Mouse (Mus musculus) layer of hippocampus, adult 18-20 months (tissue): ENCODE results near the gene Zscan4-ps2. TPM values are rescaled to one million over a fixed set of nuclear protein-coding genes. Genes with fewer than 3 reads are reported as not detected.
"Not testable (repeated sequence)": the region's sequence is repeated elsewhere in the genome, so short reads cannot be mapped to it uniquely, and the experiment has no call there.

Experiments used
- DNase-seq, 2 experiments: peaks; one replicate each; pipeline ENCODE4 v3.0.0; 2022; ENCODE audit warnings: low spot score in 2 of 2
- long read RNA-seq: library from polyadenylated mRNA; stranded (forward); transcript quantifications from one replicate; pipeline ENCODE4 v2.0.0, GENCODE M21; 2021
- total RNA-seq, 2 experiments: library from RNA; stranded (reverse); gene quantifications; 2 replicates each; pipeline ENCODE4 v1.2.3; 2021

Gene Zscan4-ps2
- not detected for total RNA-seq
- long read RNA-seq: 0 reads

- DNase-seq: not testable (repeated sequence)
Observed at GRCm38 (mm10) chr7:11514010-11514409, at the start of gene Zscan4-ps2. Gene Zscan4-ps2 (plus strand): TSS chr7:11514310.

Other genes with a start within 250 kb of the Zscan4-ps2 start
- not detected for gene Zscan4e, start 203.6 kb upstream of the Zscan4-ps2 start, total RNA-seq
- gene Zscan4f, start 116.4 kb upstream of the Zscan4-ps2 start, total RNA-seq: not detected
- not detected for gene Zscan4-ps3, start 95.0 kb downstream of the Zscan4-ps2 start, total RNA-seq
- not detected for gene Vmn1r72, start 165.8 kb downstream of the Zscan4-ps2 start, total RNA-seq
- not detected for gene Vmn1r73, start 216.0 kb downstream of the Zscan4-ps2 start, total RNA-seq